Mouse (Mus musculus): ENCODE data around the gene Napb.

DNA sequence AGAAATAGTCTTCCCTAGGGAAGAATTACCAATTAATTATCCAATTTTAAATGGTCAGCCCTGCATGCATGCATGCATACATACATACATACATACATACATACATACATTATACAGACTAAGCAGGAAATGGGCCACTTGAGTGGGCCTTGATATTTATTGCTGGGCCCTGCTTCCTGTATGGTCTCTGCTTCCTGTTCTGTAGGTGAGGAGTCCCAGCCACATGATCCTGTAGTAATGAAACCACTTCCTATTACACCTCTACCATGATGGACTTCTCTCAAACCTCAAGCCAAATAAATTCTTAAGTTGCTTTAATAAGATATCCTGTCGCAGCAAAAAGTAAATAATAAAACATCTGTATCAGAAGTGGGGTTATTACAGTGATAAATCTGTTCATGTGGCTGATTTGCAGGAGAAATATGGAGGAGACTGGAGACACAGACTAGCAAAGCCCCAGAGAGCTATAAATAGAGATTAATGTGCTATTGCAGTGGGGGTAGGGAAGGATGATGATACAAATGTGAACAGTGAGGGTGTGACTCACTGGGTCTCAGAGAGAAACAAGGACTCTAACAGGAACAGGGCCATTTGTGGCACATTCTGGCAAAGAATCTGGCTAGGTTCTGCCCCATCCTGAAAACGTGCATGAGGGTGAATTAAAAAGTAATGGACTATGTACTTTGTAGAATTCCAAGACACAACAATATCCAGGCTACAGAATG is 12.8 kb downstream of the Napb start:
- TF ChIP-seq CTCF (IDR thresholded peaks at IDR 0.05 in 2 of 3, conservative IDR thresholded peaks at IDR 0.05 in 1 of 3; ENCODE audit: control insufficient read depth in 1 of 3, insufficient read depth in 1 of 3, low read depth in 2 of 3, low read length in 3 of 3, poor library complexity in 1 of 3, severe bottlenecking in 1 of 3): no peak
- TF ChIP-seq GATA1 (IDR thresholded peaks at IDR 0.05; ENCODE audit: low read depth, low read length): no peak
- no peak for TF ChIP-seq ZNF384 (IDR thresholded peaks at IDR 0.05; ENCODE audit: low read depth, low read length)
- no peak for TF ChIP-seq HCFC1 (IDR thresholded peaks at IDR 0.05; ENCODE audit: low read depth, low read length)
- TF ChIP-seq EP300 (IDR thresholded peaks at IDR 0.05; ENCODE audit: low read depth in 1 of 2, low read length in 2 of 2): no peak
- TF ChIP-seq E2F4 (IDR thresholded peaks at IDR 0.05; ENCODE audit: borderline replicate concordance, low read depth, low read length): no peak
- no peak for TF ChIP-seq MXI1 (IDR thresholded peaks at IDR 0.05; ENCODE audit: low read depth, low read length)
- no peak for TF ChIP-seq POLR2A (IDR thresholded peaks at IDR 0.05; ENCODE audit: control insufficient read depth in 1 of 2, insufficient read depth in 1 of 2, low read depth in 1 of 2, low read length in 2 of 2, poor library complexity in 1 of 2)
